Mouse (Mus musculus) telencephalon, adult 2 months (tissue): Measurements from ENCODE around the gene Smpd3.

Experiments used
- DNase-seq: peaks from one replicate; pipeline ENCODE4 v3.0.0-alpha.2; 2011; ENCODE audit warnings: low read depth, low spot score

Gene Smpd3

DNA sequence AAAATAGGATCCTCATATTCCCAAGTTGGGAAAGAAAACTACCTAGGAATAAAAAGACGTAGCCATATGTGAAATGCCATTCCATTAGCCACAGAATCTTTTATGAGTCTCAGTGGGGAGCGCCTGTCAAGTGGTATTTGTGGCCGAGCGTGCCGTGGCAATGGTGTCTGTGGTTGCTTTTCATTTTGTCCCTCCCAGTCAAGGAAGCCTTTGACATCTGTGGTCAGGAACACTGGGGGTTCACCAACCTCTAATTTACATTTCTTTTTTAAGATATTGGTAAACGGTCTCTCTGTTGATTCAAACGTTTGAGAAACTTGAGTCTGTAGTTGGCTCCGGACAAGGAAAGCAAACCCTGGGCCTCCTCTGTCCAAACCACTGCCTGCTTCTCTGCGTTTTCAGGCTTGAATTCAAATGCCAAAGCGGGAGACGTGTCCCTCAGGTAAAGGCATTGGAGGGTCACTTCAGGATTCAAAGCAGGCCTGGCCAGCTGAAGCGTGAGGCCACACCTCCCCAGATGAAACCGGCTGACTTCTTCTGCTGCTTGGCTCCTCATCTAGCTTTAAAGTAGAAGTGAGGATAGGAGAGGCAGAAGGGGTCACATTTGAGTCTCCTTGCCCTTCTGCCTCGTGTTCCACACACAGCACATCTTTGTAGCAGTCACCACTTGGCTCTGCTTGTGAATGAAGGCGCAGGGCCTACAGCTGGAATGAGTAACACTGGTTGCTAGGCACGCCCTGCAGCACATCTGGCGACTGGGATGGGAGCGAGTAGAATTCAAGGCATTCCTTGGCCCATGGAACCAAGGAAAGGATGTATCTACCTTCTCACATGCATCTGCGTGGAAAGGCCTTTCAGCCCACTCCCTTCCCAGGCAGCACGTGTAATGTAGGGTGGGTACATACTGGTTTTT lies 45.0 kb downstream of the Smpd3 start:
- no peak for DNase-seq

DNA sequence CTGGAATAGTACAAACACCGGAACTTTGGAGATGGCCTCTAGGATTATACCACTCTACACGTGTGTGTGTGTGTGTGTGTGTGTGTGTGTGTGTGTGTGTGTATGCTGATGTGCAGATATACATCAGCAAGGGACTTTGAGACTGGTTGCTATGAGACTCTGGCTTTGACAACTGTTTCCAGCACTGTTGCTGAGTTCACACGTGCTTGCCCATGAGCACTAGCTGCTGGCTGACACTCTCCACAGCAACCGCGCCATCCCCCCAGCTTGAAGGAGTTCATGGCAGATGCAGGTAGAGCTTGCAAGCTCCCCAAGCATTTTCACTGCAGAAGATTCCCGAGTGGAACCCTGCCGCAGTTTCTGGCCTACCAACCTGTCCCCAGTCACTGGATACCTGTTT lies 48.3 kb downstream of the Smpd3 start:
- no peak for DNase-seq

DNA sequence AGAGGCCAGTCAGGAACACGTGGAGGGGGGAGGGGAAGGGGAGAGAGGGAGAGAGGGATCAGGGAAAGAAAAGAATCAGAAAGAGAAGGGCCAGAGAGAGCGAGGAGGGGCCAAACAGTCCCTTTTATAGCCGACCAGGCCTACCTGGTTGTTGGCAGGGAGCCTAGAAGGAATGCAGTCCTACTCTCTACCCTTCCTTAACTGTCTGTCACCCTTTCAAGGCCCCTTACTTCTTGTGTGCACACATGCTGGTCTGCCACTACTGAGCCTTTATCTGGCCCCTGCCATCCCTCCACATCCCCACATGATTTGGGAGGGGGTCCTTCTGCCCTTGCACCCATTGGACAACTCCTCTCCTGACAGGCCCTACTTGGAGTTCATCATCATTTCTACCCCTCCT lies 49.1 kb downstream of the Smpd3 start:
- DNase-seq, result no peak

DNA sequence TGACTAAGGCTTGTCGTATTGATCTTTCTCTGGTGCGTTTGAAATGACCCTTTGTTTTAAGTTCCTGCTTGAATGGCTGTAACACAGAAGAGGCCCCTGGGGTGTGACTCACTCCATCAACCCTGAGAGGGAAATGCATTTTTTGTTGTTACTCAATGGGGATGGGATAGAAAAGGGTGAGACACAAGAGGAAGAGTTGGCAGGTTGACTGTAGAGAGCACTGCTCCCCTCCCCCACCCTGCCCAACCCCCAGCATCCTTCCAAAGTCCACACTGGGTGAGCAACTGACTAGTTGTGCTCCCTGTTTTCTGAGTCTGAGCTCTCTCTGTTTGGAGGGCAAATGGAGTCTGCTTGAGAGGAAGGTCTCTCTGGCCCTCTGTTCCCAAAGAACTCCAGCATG lies 50.3 kb downstream of the Smpd3 start:
- DNase-seq, result no peak

DNA sequence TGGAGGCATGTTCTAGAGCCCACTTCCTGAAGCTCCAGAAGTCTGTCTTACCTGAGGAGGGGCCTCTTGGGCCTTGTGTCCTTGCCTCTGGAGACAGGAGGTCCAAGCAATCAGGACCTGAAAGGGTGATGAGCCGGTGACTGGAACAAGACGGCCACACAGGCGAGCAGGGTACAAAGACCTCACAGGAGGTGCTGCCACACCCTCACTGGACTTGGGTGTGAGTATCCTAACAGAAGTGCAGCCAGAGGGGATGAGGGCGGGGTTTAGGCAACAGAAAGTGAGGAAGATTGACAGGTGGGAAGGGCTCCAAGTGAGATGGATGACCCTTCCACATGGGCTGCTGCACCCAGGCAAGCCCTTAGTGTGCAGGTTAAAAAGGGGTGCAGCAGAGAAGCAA lies 56.9 kb downstream of the Smpd3 start:
- no peak for DNase-seq

DNA sequence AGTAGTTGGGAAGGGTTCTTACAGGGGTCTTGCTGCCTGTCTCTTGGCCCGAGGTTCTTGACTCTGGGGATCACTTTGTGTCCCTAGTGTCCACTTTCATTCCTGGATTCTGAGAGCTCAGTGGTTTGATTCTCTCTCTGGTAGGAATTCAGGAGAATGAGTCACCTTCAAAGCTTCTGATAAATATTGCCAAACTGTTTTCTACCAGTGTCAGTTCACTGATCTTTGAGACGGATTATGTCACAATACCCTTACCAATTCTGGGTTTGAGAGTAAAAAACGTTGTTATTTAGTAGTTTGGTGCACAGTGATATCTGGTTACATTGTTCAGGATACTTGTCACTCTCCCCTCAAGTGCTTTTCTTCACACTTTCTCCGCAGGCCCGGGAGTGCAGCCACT lies 57.6 kb downstream of the Smpd3 start:
- DNase-seq, result no peak

DNA sequence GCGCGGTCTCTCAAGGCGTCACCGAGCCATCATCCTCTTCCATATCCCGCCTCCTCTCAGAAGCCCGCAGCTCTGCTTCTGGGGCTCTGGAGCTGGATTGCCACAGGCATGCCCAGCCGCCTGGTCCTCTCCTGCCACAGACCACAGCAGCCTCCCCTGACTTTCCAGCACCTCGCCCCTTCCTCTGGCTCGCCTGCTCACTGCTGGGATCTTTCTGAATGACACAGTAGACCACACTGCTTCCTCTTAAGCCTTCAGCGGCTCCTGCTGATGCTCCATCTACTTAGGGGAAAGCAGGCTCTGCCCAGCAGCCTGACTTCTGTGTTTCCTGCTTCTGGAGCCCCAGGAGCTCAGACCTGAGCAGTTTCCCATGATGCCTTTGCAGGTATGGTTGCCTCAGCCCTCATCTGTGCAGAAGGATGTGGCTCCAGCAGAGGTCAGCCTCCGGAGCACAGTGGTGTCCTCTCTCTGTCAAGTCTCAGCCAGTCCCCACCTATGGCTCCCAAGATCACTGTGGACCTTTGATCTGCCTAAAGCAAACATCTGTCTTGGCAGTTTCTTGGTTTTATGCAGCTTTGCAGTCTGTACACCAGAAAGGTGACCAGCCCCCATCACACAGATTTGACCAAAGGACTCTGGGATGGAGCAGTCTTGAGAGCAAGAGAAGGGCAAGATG lies 59.3 kb downstream of the Smpd3 start:
- no peak for DNase-seq

DNA sequence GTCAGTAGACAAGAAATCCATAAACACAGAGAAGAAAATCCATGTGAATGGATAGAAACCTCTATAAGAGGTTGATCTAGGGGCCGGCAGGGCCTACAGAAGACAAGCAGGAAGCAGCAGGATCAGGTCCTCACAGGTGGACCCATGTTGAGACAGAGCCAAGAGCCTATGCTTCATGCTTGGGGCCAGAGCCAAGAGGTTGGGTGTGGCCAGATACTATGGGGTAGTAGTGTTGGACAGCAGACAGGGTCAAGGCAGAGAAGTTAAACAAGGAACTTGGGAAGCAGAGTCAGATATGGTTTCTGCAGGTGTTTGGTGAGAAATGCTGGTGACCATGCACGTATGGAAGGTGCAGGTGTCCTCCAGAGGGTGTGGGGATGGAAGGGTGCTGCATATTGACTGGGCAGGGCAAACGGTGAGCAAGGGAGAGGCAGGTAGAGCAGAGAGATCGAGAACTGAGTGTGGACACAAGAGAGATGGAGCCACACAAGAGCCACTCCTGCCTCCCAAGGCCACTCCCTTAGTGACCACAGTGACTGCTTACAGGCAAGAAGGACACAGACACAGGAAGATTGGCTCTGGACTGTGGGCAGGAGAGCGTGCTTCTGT lies 61.0 kb downstream of the Smpd3 start:
- no peak for DNase-seq

DNA sequence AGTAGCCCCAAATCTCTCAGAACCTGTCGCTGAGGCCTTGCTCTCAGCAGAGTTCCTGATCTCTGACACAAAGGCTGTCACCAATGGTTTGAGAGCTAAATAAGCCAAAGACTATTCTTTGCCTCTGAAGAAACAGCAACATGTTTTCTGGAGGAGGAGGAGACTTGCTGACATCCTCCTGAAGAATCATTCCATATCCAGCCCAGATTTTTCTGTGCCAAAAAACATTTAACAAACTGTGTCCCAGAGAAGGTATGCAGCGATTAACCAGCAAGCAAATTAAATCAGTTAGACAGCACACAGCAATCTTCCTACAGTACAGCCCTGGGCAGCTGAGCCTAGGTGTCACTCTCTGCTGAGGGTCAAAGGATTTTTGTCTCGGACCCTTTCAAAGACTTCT lies 64.3 kb downstream of the Smpd3 start:
- peak; percentile 71 for DNase-seq

DNA sequence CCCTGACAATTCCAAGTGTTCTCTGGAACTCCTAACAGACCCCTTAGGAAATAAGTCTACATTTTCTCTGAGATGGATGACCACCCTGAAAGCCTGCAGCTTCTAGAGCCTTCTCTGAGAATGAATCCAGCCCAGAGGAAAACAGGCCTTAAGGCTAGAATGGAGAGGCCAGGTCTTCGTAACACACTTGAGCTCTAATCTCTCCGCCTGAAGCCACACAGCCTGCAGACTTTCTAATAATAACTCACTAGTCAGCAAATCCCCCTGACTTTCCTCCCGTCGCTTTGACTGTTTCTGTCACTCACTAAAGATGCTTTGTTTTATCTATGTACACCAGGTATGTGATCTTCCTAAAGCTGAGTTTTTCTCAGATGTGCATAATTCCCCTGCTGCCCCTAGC lies 66.4 kb downstream of the Smpd3 start:
- DNase-seq, result no peak

DNA sequence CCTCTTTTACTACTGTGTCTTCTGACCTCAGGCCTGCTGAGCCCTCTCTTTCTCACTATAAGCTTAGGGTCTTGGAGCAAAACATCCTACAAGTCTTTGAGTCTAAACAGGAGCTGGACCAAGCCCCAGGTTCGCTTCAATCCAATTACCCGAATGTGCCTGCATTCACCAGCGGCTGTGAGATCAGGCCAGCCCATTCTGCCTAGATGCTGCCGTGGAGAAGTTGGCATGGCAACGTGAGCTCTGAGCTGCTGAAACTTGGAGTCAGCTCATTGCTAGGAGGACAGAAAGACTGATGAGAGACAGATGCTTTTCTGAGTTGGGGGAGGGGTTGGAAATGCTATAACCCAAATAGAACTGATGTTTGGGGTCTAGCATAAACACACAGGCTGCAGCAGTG lies 67.0 kb downstream of the Smpd3 start:
- DNase-seq, result peak; percentile 81

DNA sequence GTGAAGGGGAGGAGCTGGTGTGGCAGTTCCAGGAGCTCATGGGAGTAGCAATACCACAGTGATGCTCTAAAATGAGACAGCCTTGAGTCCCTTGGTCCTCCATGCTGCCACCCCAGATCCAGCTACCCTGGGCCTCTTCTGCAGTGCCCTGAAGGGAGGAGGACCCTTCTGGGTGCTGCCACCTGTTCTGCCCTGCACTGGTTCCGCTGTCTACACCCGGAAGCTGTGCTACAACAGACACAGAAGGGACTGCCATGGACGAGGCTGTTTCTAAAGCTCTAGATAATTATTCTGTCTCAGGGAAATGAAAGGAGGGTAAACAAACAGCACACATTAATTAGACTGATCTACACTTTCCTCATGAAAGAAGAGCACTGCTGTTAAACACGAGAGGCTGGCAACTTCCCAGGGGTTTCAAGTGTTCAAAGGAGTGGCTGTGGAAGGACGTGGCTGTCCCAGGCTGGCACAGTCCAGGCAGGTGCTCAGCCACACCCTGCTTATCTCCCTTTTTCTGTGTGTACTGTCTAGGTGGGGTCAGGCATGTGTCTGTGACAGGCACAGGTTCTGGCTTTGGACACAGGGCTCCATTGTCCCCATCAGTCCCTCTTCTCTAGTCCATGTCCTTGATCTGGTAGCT lies 69.0 kb downstream of the Smpd3 start:
- DNase-seq, result no peak

DNA sequence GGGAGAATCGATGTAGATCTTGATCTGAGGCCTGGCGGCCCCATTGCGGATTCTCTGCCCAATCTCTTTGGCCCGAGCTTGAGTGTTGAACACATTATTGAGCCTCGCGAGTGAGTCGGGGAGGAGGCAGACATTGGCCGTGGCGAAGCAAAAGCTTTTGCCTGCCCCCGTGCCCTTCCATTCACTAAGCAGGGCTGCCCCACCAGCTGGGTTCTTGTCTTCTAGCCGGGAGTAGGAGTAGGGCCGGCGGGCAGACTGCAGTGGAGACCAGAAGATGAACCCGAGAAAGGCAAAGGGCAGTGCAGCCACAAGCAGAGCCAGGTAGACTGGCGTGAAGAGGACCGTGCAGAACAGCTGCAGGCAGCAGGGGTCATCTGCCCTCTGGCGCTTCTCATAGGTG lies 72.4 kb downstream of the Smpd3 start:
- DNase-seq, result no peak

DNA sequence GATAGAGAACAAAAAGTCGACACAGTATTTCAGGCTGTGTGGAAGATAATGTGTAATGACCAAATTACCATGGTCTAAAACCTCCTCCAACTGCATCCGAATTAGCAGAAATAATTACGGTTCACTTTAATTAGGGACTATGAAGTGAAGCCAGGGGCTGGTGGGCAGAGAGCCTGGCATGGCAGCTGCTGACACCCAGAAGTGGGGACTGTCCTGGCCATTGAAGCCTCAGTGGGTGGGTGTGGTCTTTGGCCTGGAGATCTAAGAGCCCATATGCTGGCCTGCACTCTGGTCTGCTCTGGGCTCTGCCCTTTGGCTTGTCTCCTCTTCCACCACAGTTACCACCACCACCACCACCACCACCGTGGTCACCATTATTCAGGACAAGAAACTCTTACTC lies 73.9 kb downstream of the Smpd3 start:
- no peak for DNase-seq

DNA sequence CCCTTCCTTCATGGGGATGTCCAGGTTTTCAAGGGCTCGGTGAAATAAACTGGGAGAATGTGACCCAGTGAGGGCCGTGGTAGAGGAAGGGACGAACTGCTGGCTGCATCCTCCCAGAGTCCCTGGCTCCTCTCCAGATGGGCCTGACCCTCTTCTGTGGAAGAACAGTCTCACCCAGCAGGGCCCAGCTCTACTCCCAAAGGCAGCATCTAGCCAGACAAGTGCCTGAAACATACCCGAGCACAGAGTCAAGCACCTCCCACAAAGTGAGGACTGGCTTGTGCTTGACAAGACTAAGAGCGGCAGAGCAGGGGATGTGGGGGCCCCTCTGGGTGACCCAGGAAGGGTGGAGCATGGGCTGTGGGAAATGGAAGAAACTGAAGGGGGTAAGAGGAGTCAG lies 75.4 kb downstream of the Smpd3 start:
- DNase-seq, result no peak

DNA sequence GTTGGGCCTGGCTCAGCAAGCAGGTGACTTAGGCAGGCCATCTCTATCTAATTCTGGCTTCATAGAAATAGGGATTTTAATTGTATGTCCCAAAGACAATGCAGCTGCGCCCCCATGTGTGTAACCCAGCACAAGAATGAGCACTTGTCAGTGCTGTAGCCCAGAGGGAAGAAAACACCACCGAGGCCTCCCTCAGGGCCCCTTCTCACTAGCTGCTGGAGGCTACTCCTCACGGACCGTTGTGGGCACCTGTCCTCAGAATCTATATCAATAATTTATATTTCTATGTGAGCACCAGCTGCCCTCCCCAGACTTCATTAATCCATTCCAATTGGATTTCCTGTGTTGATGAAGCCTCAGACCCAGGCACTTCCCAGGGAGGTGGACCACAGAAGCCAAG lies 76.9 kb downstream of the Smpd3 start:
- DNase-seq, result no peak

DNA sequence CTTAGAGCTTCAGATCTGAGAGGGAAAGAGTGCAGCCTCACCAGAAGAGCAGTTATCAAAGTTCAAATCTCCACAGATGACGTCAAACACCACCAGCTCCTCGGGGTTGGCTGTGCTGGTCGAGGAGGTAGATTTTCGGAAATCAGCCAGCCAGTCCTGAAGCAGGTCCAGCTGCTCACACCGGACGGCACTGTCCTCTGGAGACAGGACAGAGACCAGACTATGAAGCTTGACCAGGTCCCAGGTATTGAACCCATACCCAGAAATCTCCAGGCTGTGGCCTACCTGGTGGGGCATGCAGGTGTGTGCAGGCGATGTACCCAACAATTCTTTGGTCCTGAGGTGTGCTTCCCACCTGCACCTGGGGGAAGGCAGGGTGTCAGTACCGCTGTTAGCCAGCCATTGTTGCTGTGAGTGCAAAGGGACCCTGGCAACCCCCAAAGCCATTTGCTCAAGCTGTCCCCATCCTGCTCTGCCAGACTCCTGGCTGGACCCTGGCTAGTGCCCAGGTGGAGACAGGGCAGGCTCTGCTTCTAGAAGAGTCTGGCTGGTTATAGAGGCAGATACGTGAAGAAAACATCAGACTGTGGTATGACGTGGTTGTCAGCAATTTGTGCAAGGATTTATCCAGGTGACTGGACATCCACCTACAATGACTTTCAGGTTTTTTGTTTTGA lies 78.1 kb downstream of the Smpd3 start:
- no peak for DNase-seq

DNA sequence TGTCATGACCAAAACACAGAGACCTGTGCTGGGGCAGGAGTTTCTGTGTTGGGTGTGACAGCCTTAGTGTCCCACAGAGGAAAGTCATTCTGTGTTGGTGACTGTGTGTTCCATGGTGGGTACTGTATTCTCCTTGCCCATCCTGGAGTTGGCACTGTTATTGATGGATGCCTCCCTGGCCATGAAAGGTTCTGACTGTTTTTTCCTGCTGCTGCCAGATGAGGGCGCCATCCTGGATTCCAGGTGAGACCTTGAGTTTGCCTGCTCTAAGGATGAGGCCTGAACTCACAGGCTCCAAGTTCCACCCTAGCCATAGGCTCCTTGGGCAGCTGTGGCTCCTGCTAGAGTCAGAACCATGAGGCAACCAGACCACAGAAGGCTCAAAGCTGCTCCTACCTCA lies 79.6 kb downstream of the Smpd3 start:
- DNase-seq, result no peak

DNA sequence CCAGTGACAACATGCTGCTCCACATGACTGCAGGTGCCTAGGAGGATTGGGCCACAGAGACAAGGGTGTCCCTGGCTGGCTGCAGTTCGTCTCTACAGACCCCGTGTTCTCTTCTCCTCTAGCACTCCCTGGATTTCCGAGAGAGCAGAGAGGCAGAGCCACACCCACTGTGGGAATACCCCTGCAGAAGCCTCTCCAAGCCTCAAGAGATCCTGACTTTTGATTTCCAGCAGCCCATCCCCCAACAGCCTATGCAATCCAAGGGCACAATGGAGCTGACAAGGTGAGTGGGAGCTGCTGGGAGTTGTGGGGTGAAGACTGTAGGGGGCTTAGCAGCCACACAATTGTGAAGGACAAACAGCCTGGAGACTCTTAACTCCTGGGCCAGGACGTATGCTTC lies 87.6 kb downstream of the Smpd3 start:
- no peak for DNase-seq

DNA sequence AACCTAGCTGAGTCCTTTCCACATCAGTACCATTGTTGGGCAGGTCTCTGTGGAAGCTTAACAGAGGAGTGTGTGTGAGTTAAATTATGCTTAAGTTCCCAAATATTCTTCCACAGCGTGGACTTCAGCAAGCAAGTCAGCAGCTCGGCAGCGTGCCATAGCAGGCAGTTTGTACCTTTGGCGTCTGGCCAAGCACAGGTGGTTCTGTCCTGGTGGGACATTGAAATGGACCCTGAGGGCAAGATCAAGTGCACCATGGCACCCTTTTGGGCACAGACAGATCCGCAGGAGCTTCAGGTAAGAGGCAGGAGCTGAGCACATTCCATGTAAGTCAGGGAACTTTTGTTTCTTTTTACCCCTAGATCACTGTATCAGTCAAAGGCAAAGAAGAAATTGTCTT lies 100.7 kb downstream of the Smpd3 start:
- no peak for DNase-seq

DNA sequence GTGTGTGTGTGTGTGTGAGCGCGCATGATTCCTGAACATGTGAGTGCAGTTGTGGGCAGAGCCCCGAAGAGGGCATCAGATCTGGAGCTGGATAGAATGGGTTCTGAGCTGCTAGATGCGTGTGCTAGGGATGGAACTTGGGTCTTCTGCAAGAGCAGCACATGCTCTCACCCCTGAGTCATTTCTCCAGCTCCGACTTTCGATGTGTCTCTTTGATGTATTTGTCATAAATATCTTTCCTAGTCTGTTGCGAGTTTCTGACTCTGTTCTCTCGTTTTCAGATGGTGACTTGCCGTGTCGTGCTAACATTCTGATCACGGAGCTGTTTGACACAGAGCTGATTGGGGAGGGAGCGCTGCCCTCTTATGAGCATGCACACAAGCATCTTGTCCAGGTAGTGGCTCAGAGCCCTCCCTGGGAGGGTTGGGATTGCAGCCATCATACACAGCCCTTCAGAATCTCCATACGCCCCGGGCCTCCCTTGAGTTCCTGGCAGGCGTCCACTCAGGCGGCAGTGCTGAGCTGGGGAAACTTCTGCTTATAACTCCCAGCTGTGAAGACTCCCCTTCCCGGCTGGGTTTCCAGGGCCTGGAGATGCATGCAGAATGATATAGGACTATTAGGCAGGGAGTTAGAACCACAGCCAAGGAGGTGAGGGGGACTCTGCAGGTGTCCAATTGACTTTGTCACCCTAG lies 103.1 kb downstream of the Smpd3 start:
- DNase-seq, result no peak
